Mouse (Mus musculus): Measurements from ENCODE around the gene Pwwp2b.

The Pwwp2b gene

DNA sequence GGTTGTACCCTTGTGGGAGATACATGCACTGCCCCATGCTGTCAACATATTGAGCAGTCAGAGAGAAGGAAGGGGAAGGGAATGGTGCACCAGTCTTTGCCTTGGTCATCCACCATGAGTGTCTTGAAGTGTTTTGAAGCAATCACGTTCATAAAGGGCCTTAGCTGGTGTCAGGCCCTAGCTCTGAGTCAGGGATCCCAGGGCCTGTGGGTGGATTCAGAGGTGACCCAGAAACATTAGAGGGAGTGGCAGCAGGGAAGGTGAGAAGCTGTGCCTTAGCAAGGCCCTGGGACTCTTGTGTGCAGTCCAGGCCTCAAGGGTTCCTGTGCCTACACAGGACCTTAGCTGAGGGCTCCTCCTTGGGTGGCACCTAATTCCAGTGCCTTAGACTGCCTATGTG lies 24.2 kb upstream of the Pwwp2b start:
- no peak for DNase-seq (ENCODE audit: low read depth, low spot score)

DNA sequence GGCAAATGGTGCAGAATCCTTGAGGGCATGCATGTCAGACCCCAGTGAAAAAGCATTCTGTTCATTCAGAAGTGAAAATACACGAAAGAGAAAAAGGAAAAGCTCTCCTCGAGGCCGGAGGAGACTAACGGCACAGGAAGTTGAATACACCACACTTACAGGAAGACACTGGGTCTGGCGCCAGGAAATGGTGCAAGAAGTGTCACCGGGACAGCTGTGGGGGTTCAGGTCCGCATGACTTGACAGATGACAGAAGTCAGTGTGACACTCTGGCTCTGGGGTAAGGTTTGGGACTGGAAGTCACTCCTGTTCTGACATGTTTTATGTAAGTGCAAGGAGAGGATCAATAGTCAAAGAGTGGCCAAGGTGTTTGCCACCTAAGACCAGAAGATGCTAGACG lies 23.6 kb upstream of the Pwwp2b start:
- no peak for DNase-seq (ENCODE audit: low read depth, low spot score)

DNA sequence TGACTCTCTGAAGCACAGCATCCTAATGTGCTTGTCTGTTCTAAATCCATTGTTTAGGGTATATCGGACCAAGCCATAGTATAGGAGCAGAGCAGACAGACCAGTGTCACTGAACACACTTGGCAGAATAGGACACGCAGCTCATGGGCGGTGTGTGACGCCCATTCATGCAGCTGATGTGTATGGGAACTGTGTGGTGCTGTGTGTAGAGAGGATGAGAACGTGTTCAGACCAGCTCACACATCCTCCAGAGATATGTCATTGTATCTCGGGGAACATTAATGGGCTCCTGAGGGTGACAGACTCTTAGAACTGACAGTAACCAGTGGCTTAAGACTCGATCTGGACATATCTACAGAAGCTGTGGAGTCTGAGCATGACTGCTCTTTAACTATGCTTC lies 21.9 kb upstream of the Pwwp2b start:
- DNase-seq (ENCODE audit: low read depth, low spot score): no peak

DNA sequence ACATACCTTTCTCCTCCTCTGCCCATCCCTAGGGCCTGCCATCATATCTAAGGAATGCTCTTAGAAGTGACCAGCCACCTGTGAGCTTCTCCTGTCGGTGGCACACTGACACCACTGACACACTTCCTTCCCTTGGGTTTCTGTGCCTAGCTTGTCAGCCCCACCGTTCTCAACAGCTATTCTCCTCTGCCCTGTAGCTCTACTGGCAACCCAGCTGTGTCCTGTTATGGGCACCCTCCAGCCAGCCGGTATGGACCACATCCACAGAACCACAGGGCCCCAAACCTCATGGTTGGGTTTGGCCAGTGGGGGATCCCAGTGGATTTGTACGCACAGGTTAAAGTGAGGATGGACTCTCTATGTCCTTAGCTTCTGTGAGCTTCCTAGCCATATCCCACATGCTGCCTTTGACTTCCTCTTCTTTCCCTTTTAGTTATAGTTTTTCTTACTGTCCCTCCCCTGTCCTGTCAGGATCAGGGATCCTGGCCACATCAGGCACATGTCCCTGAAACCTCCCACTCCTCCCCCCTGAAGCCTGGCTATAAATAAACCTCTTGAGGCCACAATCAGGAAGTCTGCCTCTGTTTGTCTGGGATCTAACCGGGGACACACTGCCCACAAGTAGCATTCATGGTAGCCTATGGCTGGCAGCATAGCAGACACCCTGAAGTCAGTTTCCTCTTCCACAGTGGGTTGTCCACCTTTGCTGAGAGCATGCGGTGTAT lies 19.7 kb upstream of the Pwwp2b start:
- DNase-seq (ENCODE audit: low read depth, low spot score): no peak

- DNase-seq (ENCODE audit: low read depth, low spot score): no peak
These were observed 18.4 kb upstream of the Pwwp2b start for GRCm38 (mm10) chr7:139229837-139230236.

GRCm38 (mm10) chr7:139230241-139230640 lies 18.0 kb upstream of the Pwwp2b start:
- no peak for DNase-seq (ENCODE audit: low read depth, low spot score)

- peak; percentile 78 for DNase-seq (ENCODE audit: low read depth, low spot score)
These were observed 14.6 kb upstream of the Pwwp2b start for GRCm38 (mm10) chr7:139233714-139234113.

GRCm38 (mm10) chr7:139234426-139235188 lies 13.7 kb upstream of the Pwwp2b start:
- no peak for DNase-seq (ENCODE audit: low read depth, low spot score)

GRCm38 (mm10) chr7:139235651-139236358 lies 12.5 kb upstream of the Pwwp2b start:
- DNase-seq (ENCODE audit: low read depth, low spot score): no peak

GRCm38 (mm10) chr7:139239432-139239831 lies 8.8 kb upstream of the Pwwp2b start:
- DNase-seq (ENCODE audit: low read depth, low spot score): no peak

DNA sequence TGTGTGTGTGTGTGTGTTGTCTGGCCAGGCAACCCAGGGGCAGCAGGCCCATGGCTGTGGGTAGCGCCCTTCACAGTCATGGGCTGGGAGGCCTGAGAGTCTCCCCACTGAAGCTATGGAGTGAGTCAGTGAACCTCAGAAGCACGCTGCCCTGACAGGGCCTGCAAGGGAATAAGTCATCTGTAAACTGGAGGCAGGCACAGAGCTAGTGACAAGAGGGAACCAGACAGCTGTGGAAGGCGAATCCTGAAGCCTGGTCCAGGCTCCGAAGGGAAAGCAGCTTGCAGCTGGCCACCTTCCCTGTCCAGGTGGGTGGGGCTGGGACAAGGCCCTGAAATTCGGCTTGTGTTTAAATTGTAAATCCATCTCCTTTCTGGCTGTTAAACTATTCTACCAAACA lies 2.2 kb upstream of the Pwwp2b start:
- DNase-seq (ENCODE audit: low read depth, low spot score): no peak

DNA sequence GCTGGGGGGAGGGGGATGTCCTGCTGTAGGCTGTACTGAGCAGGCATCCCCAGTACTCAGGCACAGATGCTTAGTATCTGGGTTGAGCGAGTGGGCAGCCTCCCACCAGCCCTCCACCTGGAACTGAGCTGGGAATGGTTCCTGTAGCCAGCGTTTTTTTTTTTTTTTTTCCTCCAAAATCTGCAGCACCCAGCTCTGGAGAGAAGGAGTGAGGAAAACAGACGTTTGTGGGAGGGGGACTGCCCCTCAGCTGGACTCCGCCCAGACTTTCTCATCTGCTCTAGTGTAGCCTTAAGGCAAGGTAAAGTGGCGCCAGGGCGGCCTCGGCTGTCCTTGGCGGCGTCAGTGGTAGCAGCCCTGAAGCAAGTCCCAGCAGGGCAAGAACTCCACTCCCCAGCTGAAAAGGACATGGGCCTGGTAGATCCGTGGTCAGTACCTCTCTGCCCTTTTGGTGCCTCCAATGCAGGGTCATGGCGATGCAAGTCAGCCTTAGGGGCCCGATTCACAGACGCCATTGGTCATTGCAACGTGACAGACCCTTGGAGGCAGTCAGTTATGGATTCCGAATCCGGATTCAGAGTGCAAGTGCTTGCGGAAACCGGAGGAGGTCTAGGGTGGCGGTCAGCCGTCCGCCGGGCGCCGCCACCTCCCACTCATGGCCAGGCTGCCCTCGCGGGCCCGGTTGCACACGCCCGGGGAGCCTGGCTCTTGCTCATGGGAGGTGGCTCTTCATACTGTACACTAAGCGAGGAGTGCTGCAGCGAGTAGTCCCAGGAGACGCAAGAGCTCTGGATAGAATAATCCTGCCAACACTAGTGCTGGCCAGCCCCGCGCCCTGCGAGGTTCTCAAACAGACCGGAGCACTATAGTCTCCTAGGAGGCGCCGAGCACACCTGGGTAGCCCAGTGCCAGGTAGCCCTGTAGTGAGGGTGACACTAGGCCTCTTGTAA lies 1.1 kb upstream of the Pwwp2b start:
- DNase-seq (ENCODE audit: low read depth, low spot score): peak; percentile 26

- no peak for DNase-seq (ENCODE audit: low read depth, low spot score)
These were observed 528 bp downstream of the Pwwp2b start for GRCm38 (mm10) chr7:139248615-139249405.

DNA sequence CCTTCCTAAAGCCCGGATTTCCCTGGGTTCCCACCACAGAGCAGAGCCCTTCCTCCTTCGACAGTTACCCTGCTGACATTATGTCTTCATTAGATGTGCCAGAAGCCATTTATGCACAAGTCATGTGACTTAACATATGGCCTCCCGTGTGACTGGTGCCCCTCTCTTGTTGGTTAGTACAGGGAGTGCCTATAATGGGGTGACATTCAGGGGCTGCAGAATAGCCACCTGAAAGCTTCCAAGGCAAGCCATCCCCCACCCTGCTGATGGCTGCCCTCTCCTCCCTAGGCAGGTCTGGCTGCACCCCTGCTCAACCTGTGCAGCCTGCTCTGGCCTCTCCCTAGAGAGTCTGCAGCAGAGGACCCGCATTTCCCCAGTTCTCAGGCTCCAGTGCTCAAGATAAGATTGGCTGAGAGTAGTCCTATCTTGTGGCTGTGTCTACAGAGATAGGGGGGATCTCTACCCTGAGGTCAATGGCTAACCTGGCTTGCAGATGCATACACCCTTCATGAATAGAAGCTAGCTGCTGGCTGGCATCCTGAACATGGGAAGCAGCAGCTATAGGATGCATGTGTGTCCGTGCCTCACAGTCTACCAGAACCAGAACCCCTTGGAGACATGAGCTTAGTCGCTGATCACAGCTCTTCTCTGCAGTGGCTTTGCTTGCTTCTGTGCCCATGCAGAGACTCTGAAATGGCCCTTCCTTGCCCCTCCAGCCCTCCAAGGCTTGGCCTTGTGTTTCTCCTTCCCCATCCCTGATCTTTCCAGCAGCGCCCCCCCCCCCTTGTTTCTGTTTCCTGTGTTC lies 1.3 kb downstream of the Pwwp2b start:
- no peak for DNase-seq (ENCODE audit: low read depth, low spot score)

DNA sequence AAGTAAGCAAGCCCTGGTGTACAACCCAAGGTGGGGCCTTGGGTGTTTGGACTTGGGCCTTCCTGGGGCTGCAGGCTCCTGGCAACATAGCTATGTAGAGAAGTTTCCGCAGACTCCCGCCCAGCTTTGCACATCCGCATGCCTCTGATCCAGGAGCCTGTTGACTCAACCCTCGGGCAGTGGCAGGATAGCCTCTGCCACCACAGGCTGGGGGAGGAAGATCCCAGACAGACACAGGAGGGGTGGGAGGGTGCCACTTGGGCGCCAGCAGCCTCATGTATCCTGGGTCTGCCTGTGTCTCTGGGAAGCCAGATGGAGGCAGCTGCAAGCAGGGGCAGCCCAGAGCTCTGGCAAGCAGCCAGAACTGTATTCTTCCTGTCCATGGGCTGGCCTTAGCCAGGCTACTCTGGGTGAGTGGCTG lies 3.6 kb downstream of the Pwwp2b start:
- no peak for DNase-seq (ENCODE audit: low read depth, low spot score)

DNA sequence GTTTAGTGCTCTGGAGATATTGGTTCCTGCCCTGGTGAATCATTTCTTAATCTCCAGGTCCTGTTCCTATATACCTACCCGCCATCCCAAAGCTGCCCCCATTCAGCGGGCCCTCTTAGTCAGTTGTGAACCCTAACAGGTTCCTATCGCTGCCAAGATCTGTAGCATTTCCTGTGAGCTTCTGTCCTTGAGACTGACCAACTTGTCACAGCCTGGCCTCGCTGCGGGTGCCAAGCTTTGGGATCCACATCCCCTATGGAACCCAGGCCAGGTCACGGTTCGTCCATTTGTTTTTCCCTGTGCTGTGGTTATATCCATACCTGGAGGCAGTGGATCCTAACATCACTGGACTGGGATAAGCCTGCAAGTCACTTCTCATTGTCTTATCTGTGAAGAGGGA lies 4.3 kb downstream of the Pwwp2b start:
- DNase-seq (ENCODE audit: low read depth, low spot score): no peak

- DNase-seq (ENCODE audit: low read depth, low spot score): no peak
These were observed 4.7 kb downstream of the Pwwp2b start for GRCm38 (mm10) chr7:139252986-139253385.

GRCm38 (mm10) chr7:139253462-139253861 lies 5.2 kb downstream of the Pwwp2b start:
- DNase-seq (ENCODE audit: low read depth, low spot score): no peak

- no peak for DNase-seq (ENCODE audit: low read depth, low spot score)
These were observed 6.3 kb downstream of the Pwwp2b start for GRCm38 (mm10) chr7:139254626-139255025.
